Mouse (Mus musculus) R1 (cell line): ENCODE measurements around the gene Lbx1.

Experiments used
- DNase-seq: peaks from one replicate; pipeline ENCODE4 v3.0.0-alpha.2; 2018; ENCODE audit warnings: low read depth, low spot score

Lbx1 gene

DNA sequence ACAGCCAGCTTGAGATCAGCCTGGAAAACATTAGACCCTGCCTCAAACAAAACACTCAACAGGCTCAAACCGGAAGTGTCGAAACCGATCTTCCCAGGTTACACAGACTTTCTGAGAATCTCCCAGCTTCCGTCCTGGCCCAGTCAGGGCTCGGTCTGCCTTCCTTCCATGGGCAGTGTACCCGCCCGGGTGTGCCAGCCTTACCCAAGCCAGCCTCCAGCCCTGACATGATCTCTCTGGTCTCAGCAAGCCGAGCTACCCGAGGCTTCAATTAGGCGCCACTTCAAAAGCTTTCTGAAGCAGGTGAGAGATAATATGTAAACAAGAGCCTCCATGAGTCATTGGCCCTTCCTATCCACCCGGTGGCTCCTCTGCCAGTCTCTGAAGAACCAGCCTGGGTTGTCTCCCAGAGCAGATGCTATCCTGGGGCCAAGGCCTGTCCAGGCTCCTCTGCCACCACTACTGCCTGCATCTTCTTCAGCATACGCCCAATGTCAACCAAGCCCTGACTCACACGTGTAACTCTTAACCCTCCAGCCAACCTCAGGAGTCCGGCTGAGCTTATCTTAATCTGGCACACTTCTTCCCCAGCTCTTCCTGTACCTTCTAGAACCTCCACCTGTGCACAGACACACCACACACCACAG lies 25.7 kb downstream of the Lbx1 start:
- no peak for DNase-seq

- DNase-seq = peak; percentile 78
Measured at GRCm38 (mm10) chr19:45209191-45209590, 26.4 kb downstream of the Lbx1 start.

DNA sequence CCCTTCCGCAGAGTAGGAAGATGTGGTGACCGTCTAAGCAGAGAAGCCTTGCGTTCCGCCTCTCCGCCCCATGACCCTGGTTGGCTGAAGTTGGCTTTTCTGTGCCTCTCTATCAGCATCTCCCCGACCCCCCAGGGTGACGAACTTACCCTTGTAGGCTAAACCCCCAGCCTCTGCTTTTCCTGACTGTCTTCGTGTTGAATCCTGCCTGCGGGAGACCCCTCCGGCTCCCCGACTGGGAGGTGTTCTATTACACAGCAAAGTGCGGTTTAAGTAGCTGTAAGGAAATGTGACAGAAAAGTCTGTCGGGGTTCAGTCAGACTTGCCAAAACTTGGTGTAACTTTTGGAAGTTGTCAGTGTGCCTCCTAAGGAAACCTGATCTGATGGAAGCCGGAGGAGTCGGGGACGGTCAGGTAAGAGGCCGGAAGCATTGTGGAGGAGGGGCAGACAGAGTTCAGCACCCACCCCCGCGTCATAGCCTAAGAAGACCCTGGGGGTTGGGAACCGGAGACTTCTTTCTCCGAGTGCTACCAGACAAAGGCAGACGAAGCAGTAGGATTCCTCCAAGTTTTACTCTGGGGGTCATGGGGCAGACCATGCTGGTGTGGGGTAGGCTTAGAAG lies 27.1 kb downstream of the Lbx1 start:
- peak; percentile 66 for DNase-seq

DNA sequence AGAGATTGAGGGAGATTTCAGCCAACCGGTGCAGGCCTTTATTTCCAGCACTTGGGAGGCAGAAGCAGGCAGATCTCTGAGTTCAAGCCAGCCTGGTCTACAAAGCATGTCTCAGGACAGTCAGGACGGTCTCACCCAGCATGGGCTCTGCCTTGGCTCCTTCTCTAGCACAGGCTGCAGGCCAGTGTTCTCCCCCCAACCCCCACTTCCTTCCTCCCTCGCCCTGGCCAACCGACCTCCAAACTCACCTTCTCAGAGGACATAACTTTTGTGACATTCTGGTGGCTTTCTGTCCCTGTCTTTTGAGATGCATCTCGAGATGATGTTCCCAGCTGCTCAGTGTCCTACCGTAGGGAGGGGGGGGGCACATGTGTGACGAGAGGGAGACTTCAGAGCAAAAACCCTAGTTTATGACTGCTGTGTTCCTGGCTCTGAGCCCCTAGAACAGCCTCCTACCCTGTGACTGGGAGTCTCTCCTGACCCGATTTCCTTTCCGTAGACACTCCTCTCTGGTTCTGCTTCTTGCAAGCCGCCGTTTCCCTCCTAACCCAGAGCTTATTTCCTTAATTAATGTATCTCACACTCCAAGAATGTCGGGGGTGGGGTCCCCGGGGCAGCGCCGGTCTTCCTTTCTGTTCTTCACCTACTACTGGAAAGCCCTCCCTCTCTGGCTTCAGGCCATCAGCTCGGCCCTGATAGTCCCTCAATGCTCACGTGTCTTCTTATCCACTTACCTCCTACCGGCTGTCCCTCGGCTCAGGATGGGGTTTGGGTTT lies 27.8 kb downstream of the Lbx1 start:
- peak; percentile 90 for DNase-seq

- peak; percentile 24 for DNase-seq
Measured at GRCm38 (mm10) chr19:45207153-45207552, 28.5 kb downstream of the Lbx1 start.

GRCm38 (mm10) chr19:45205311-45206105 lies 30.1 kb downstream of the Lbx1 start:
- peak; percentile 55 for DNase-seq

GRCm38 (mm10) chr19:45196967-45197366 lies 38.6 kb downstream of the Lbx1 start:
- no peak for DNase-seq

GRCm38 (mm10) chr19:45194651-45195050 lies 41.0 kb downstream of the Lbx1 start:
- DNase-seq = peak; percentile 64
